Mouse (Mus musculus) heart, embryonic 11.5 days (tissue): ENCODE results near the gene Tnfsf13. TPM values are rescaled to one million over a fixed set of nuclear protein-coding genes. Genes with fewer than 3 reads are reported as not detected.

ENCODE experiments used
- ATAC-seq: fragments of 200-750 bp; cut with Nextera tagmentation; replicated peaks from 2 replicates; pipeline ENCODE4 v1.8.0; 2017; ENCODE audit warnings: moderate library complexity; ENCODE audit not compliant: insufficient number of reproducible peaks, low FRiP score, low TSS enrichment
- H3K27ac ChIP-seq: fragments of 300-500 bp; sonication (generic); 2 replicates; pipeline ENCODE4 v1.5.1; 2014; ENCODE audit warnings: mild to moderate bottlenecking, low read depth, low read length
- H3K27me3 ChIP-seq: fragments of 300-500 bp; sonication (generic); 2 replicates; pipeline ENCODE4 v1.6.1; 2014; ENCODE audit warnings: mild to moderate bottlenecking, low read length, mixed read lengths; ENCODE audit not compliant: control insufficient read depth, insufficient read depth
- H3K36me3 ChIP-seq: fragments of 300-500 bp; sonication (generic); 2 replicates; pipeline ENCODE4 v1.6.1; 2014; ENCODE audit warnings: mild to moderate bottlenecking, low read length, moderate library complexity, mixed read lengths; ENCODE audit not compliant: control insufficient read depth, insufficient read depth
- H3K4me1 ChIP-seq: fragments of 300-500 bp; sonication (generic); 2 replicates; pipeline ENCODE4 v1.6.1; 2014; ENCODE audit warnings: low read length; ENCODE audit not compliant: control insufficient read depth, insufficient read depth
- H3K4me2 ChIP-seq: fragments of 300-500 bp; sonication (generic); 2 replicates; pipeline ENCODE4 v1.6.1; 2014; ENCODE audit warnings: mild to moderate bottlenecking, moderate library complexity
- H3K4me3 ChIP-seq: fragments of 300-500 bp; sonication (generic); 2 replicates; pipeline ENCODE4 v1.5.1; 2014; ENCODE audit warnings: low read depth, low read length
- H3K9ac ChIP-seq: fragments of 300-500 bp; sonication (generic); 2 replicates; pipeline ENCODE4 v1.6.1; 2014; ENCODE audit warnings: mild to moderate bottlenecking, low read depth, low read length, moderate library complexity
- H3K9me3 ChIP-seq: fragments of 300-500 bp; sonication (generic); replicated peaks from 2 replicates; pipeline ENCODE4 v1.6.1; 2016; ENCODE audit warnings: low read length; ENCODE audit not compliant: control insufficient read depth
- WGBS: fragments of 180-500 bp; shearing (Covaris S2); extraction: QIAGEN DNeasy Blood & Tissue Kit; methylation state at CpG from one replicate; pipeline ENCODE4 v1.1.7; 2014; ENCODE audit not compliant: insufficient replicate concordance; 5-methylcytosine and 5-hydroxymethylcytosine counted together
- polyA plus RNA-seq: library from polyadenylated mRNA; unstranded; fragments of >200 nt; fragmentation: Nextera tagmentation; extraction: Ambion mirVana; gene quantifications from 2 replicates; pipeline ENCODE4 v1.2.1, GENCODE M21; 2014

Gene Tnfsf13
- polyA plus RNA-seq, 1 experiment from 2014 or later: not detected

DNA sequence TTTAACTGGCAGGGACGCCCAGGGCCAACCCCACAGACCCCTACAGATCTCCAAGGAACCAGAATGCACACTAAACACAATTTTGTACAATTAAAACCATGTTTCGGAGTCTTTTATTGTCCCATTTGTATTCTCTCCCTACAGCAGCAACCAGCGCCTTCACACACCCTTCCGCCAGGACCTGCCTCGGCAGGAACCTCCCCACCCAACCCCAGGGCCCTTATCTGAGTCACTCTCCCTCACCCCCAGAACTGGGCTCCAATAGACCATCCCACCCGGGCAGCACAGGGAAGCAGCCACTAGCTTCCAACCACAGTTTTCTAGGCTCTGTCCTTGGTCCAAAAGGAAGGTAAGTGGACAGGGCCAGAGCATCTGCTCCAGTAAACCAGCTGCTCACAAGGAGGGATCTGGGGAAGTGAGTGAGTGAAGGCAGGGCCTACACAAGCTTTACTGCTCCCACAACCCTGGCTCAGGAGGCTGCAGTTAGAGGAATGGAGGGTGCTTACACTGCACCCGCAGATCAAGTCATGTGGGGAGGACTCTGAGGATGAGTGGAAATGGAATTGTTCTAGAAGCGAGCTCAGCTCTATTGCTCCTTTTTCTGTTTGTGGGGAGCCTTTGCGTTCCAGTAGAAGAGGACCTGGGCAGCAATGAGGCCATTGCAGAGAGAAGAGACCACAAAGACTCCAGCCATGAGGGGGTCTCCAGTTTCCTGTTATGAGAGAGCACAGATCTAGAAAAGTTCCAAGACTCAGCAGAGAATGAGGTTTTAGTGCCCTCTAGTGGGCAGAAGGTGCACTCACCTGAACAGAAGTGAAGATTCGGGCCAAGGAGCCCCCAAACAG is 28.7 kb downstream of the Tnfsf13 start:
- no peaks in the 10 kb centered on the region for H3K9me3 ChIP-seq
- no peak overlapping the region; the same call in 1 of the 2 replicates for H3K4me2 ChIP-seq
- H3K4me1 ChIP-seq: peaks cover 30% of the 10 kb centered on the region
- no peak overlapping the region for H3K4me3 ChIP-seq
- no peaks in the 10 kb centered on the region for H3K27me3 ChIP-seq
- no peak overlapping the region for H3K27ac ChIP-seq
- H3K36me3 ChIP-seq: peaks cover 35% of the 10 kb centered on the region
- WGBS: 63% methylated on average over 10 of the region's 10 CpGs
- ATAC-seq: no peak
- H3K9ac ChIP-seq: 0 out of 2 replicates have a peak overlapping the region, but pooled peaks have one; percentile 6

DNA sequence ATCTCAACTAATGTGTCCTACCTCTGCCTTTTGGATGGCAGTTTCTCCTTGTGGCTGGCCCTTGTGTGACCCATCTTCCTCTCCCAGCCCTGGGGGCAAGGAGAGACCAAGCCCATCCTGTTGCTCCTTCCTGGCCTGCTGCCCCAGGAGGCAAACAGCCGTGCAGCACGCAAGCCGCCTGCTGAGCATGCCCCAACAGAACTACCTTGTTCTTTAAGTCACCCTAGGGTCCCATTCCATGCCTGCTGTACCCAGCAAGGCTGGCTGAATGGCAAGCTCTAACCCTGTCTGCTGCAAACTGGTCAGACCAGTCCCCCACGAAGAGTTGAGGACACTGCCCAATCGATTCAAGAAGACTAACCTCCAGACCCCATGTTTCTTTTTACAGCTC is 29.5 kb downstream of the Tnfsf13 start:
- peaks cover 42% of the 10 kb centered on the region for H3K36me3 ChIP-seq
- H3K9ac ChIP-seq: no peak overlapping the region
- ATAC-seq: no peak
- H3K4me1 ChIP-seq: peaks cover 25% of the 10 kb centered on the region
- no peak overlapping the region for H3K27ac ChIP-seq
- H3K27me3 ChIP-seq: no peaks in the 10 kb centered on the region
- WGBS: 74% methylated on average over 5 of the region's 5 CpGs
- H3K4me2 ChIP-seq: no peak overlapping the region
- no peaks in the 10 kb centered on the region for H3K9me3 ChIP-seq
- no peak overlapping the region for H3K4me3 ChIP-seq

DNA sequence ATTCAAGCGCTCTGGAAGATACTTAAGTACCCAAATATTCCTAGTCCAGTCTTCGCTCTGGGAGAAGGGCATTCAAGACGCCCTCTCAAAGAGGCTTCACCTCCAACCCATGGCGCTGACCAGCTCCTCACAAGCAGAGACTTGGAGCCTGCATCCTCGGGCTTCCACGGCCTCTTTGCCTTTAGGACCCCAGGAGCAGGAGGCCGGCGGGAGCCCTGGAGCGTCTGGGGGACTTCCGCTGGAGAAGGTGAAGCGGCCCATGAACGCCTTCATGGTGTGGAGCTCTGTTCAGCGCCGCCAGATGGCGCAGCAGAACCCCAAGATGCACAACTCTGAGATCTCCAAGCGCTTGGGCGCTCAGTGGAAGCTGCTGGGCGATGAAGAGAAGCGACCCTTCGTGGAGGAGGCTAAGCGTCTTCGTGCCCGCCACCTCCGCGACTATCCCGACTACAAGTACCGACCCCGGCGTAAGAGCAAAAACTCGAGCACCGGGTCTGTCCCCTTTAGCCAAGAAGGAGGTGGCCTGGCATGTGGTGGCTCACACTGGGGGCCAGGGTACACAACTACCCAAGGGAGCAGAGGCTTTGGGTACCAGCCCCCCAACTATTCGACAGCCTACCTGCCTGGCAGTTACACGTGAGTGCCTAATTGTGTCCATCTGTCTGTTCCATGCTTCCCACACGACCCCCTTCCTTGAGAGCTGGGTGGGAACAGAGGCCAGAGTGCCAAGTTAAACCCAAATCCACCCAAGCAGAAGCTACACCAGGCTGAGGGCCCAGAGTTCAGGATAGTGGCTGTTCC is 30.1 kb downstream of the Tnfsf13 start, which contains the start of gene Sox15:
TSS of gene Sox15 (plus strand) at position 51 of the 801 bp plus-strand sequence.
- peaks cover 21% of the 10 kb centered on the region for H3K4me1 ChIP-seq
- H3K4me2 ChIP-seq: peak within 1 kb of the TSS; percentile 34
- H3K27ac ChIP-seq: peak within 1 kb of the TSS; percentile 41; the same call in 1 of the 2 replicates
- H3K9me3 ChIP-seq: no peaks in the 10 kb centered on the region
- H3K4me3 ChIP-seq: no peak within 1 kb of the TSS
- peak; percentile 67 for ATAC-seq
- 25% methylated on average over 34 of the region's 34 CpGs for WGBS
- H3K36me3 ChIP-seq: peaks cover 48% of the 10 kb centered on the region
- H3K27me3 ChIP-seq: no peaks in the 10 kb centered on the region
- peak within 1 kb of the TSS; percentile 46; the same call in 1 of the 2 replicates for H3K9ac ChIP-seq

DNA sequence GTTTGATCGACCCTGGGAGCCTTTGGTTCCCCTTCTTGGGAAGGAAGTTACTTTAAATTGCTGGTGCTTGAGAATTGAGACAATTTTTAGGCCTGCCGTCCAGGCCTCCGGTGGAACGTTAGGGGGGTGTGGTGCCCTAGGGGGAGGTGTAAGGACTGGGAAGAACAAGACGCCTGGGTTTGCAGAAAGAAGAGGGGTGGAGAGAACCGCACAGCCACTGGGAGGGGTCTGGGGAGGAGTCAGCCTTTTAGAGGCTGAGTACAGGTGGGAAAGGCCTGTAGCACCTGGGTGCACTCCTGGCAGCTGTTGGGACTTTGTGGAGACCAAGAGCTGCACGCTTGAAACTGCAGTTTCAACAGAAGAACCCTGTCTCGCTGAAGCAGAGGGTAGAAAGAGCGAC is 30.8 kb downstream of the Tnfsf13 start:
- WGBS: 41% methylated on average over 9 of the region's 9 CpGs

DNA sequence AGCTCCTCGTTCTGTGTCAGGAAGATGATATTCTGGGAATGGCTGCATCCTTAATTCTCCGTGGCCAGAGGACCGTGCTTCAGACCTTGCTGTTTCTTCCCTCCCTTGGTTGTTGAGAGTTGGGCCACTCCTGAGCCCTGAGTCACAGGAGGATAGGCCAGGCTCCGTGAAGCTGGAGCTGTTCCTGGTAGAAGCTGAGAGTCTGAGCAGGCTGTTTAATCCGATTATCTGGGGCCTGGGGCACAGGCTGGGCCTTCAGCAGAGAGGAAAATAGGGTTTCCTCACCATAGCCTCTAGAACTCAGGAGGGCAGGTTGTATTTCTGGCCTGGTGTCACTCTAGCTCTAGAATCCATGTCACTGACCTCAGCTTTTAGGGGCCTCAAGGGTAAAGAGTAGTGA is 32.2 kb downstream of the Tnfsf13 start:
- Histone ChIP-seq H3K4me1 (peaks cover 21% of the 10 kb centered on the region), H3K9ac (no peak overlapping the region), H3K9me3 (no peaks in the 10 kb centered on the region), H3K36me3 (peaks cover 65% of the 10 kb centered on the region), H3K4me3 (no peak overlapping the region), H3K27ac (no peak overlapping the region), H3K27me3 (no peaks in the 10 kb centered on the region), H3K4me2 (no peak overlapping the region)
- WGBS: 66% methylated on average over 5 of the region's 5 CpGs
- no peak for ATAC-seq

More for the DNA sequence above, 30.8 kb downstream of the Tnfsf13 start:
- Histone ChIP-seq H3K36me3 (peaks cover 55% of the 10 kb centered on the region), H3K27ac (peak overlapping the region; percentile 41; the same call in 1 of the 2 replicates), H3K4me2 (peak overlapping the region; percentile 34; the same call in 1 of the 2 replicates), H3K4me3 (no peak overlapping the region), H3K4me1 (peaks cover 21% of the 10 kb centered on the region), H3K9me3 (no peaks in the 10 kb centered on the region), H3K27me3 (no peaks in the 10 kb centered on the region), H3K9ac (no peak overlapping the region)
- ATAC-seq: no peak

DNA sequence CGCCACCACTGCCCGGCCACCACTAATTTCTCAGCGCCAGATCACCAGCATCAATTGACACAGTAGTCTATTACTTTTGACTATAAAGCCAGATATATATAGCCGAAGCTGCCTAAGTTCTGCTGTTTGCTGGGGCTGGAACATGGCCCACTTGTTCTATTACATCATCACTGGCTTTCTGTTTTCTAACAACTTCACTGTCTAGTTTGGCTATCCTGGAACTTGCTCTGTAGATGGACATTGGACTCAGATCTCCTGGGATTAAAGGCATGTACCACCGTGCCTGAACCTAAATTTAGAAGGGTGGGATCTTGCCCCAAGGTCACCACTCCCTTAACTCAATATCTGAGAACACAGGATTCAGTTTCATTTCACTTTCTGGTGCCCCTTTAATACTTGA is 39.7 kb downstream of the Tnfsf13 start:
- H3K27ac ChIP-seq: no peak overlapping the region
- no peak overlapping the region for H3K4me3 ChIP-seq
- H3K36me3 ChIP-seq: peaks cover 64% of the 10 kb centered on the region
- H3K9me3 ChIP-seq: no peaks in the 10 kb centered on the region
- 82% methylated on average over 5 of the region's 5 CpGs for WGBS
- no peak overlapping the region for H3K9ac ChIP-seq
- no peak for ATAC-seq
- no peak overlapping the region for H3K4me2 ChIP-seq
- H3K27me3 ChIP-seq: no peaks in the 10 kb centered on the region
- no peaks in the 10 kb centered on the region for H3K4me1 ChIP-seq

DNA sequence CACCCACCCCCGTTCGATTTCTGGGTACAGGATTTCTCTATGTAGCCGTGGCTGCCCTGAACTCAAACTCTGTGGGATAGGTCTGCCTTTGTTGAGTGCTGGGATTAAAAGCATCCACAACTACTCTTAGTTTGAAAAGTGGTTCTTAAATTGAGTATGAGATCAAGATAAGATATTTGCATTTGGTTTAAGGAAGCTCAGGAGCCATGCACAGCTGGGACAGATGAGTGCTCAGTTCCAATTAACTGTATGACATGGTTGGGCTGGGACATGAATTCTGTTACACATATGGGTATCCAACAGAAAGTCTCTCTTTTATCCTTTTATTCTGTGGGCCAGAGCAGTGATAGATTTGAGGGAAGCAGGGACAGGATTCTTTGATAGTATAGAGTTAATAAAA is 50.1 kb downstream of the Tnfsf13 start:
- Histone ChIP-seq H3K4me2 (no peak overlapping the region; the same call in 1 of the 2 replicates), H3K4me1 (peaks cover 20% of the 10 kb centered on the region), H3K27me3 (no peaks in the 10 kb centered on the region), H3K36me3 (peaks cover 15% of the 10 kb centered on the region), H3K4me3 (no peak overlapping the region), H3K9me3 (no peaks in the 10 kb centered on the region), H3K27ac (no peak overlapping the region), H3K9ac (no peak overlapping the region)
- 86% methylated on average over 3 of the region's 3 CpGs for WGBS
- ATAC-seq: no peak

DNA sequence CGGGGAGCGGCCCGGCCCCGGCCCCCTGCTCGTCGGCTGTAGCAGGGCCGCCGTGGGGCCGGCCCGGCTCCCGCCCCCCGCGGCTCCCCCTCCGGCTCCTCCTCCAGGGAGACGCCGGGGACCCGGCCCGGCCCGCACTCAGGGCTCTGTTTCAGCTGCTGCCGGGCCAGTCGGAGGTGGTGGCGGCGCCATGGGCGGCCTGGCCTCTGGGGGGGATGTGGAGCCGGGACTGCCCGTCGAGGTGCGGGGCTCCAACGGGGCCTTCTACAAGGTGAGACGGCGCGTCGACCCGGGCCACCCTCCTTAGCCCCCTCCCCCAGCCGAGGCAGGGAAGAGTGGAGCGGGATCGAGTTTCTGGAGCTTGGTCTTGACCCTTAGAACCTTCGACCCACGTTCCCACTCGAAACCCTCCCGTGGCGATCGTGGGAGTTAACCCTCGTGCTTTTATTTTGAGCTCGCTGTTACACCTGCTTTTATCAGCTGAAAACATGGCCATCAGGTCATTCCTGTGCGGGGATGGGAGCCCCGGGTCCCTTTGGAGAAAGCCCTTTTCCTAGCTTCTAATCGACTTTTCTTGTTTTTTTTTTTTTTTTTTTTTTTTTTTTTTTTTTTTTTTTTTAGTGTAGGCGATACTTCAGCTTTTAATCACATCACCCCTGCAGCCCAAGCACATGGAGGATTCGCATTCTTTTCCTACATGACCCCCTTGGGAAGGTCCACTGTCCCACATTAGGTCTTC is 52.3 kb downstream of the Tnfsf13 start:
- ATAC-seq: peak; percentile 62
- under 1% methylated on average over 42 of the region's 50 CpGs for WGBS

More for the DNA sequence above, 52.3 kb downstream of the Tnfsf13 start:
- Histone ChIP-seq H3K4me1 (peaks cover 20% of the 10 kb centered on the region), H3K27ac (peak overlapping the region; percentile 98), H3K4me3 (peak overlapping the region; percentile 97), H3K36me3 (peaks cover 4% of the 10 kb centered on the region; the same call in 1 of the 2 replicates), H3K9me3 (no peaks in the 10 kb centered on the region), H3K4me2 (peak overlapping the region; percentile 89), H3K9ac (peak overlapping the region; percentile 96), H3K27me3 (no peaks in the 10 kb centered on the region)
